Mouse (Mus musculus): ENCODE measurements around the gene Dip2c. TPM values are rescaled to one million over a fixed set of nuclear protein-coding genes. Genes with fewer than 3 reads are reported as not detected.

Gene Dip2c
- total RNA-seq, 1 experiment = 10.6 TPM

DNA sequence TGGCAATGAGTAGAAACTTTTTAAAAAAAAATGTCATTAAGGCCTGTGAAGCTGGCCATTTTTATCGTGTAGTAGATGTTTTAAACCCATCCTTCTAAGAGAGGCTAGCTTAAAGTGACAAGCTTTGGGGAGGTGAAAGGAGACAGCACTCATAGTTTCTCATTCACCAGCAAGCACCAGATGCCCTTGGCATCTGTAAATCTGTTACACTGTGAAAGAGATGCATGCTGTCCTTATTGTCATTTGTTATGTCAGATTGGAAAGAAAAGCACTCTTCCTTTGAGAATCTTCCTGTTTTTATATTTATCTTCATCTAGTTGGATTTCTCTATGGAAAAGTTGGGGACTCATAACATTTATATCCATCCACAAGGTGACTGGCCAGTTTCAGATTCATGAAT is 119.0 kb downstream of the Dip2c start:
- Histone ChIP-seq H3K4me1 (ENCODE audit: control insufficient read depth in 2 of 2, insufficient read depth in 2 of 2, low read length in 2 of 2, poor library complexity in 1 of 2) (peaks cover 0 to 2% of the 10 kb centered on the region in 2 experiments; a peak in 1 of 4 replicates), H3K9ac (ENCODE audit: insufficient read depth, low read depth, low read length, poor library complexity, severe bottlenecking) (no peak overlapping the region), H3K36me3 (ENCODE audit: control insufficient read depth, insufficient read depth, low read length, poor library complexity, severe bottlenecking) (no peaks in the 10 kb centered on the region), H3K9me3 (ENCODE audit: control insufficient read depth, insufficient read depth, low read depth, low read length) (no peaks in the 10 kb centered on the region), H3K27ac (ENCODE audit: insufficient read depth, low read depth, low read length, poor library complexity, severe bottlenecking) (no peak overlapping the region), H3K4me3 (ENCODE audit: insufficient read depth in 1 of 2, low read depth in 1 of 2, low read length in 2 of 2, poor library complexity in 1 of 2, severe bottlenecking in 1 of 2) (no peak overlapping the region)
- DNase-seq (ENCODE audit: low read depth, low spot score) = no peak
- in situ Hi-C loops (cut with MboI; ENCODE audit: low sequenced_read_pairs in 2 of 2, unreplicated experiment in 2 of 2) = no loop called here
- no peak for TF ChIP-seq ZNF384 (IDR thresholded peaks at IDR 0.05; ENCODE audit: low read depth, low read length)
- TF ChIP-seq CHD2 (IDR thresholded peaks at IDR 0.05; ENCODE audit: low read depth, low read length) = no peak
- TF ChIP-seq ZC3H11A (IDR thresholded peaks at IDR 0.05; ENCODE audit: borderline replicate concordance, low read depth, low read length) = no peak
- TF ChIP-seq HCFC1 (IDR thresholded peaks at IDR 0.05; ENCODE audit: borderline replicate concordance, insufficient read depth, low read length) = no peak
- no peak for TF ChIP-seq MAFK (IDR thresholded peaks at IDR 0.05; ENCODE audit: insufficient read depth, low read depth, low read length)

DNA sequence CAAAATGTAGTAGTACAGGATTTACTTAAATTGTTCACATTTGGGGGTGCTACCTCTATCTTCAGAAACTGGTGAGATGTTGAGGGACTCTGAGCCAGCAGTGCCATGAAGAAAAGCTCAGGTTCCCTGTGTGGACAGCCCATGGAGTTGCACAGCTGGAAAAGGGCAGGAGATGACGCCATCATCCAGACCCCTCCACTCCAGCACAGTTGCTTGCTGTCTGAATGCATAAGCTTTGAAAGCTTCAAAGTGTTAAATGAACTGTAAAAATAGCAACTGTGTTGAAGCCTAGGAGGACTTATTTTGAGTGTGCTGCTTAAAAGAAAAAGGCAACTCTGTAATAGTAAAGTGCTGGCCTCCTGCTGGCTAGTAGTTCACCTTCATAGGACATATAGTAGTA is 122.5 kb downstream of the Dip2c start:
- no peak overlapping the region for H3K9ac ChIP-seq (ENCODE audit: insufficient read depth, low read depth, low read length, poor library complexity, severe bottlenecking)
- H3K4me3 ChIP-seq (ENCODE audit: insufficient read depth in 1 of 2, low read depth in 1 of 2, low read length in 2 of 2, poor library complexity in 1 of 2, severe bottlenecking in 1 of 2) = no peak overlapping the region
- no peaks in the 10 kb centered on the region for H3K9me3 ChIP-seq (ENCODE audit: control insufficient read depth, insufficient read depth, low read depth, low read length)
- in situ Hi-C loops (cut with MboI; ENCODE audit: low sequenced_read_pairs in 2 of 2, unreplicated experiment in 2 of 2) = no loop called here
- DNase-seq (ENCODE audit: low read depth, low spot score) = no peak
- no peaks in the 10 kb centered on the region for H3K4me1 ChIP-seq (ENCODE audit: control insufficient read depth in 2 of 2, insufficient read depth in 2 of 2, low read length in 2 of 2, poor library complexity in 1 of 2)
- TF ChIP-seq HCFC1 (IDR thresholded peaks at IDR 0.05; ENCODE audit: borderline replicate concordance, insufficient read depth, low read length) (no peak), MAFK (IDR thresholded peaks at IDR 0.05; ENCODE audit: insufficient read depth, low read depth, low read length) (no peak), CHD2 (IDR thresholded peaks at IDR 0.05; ENCODE audit: low read depth, low read length) (no peak), ZC3H11A (IDR thresholded peaks at IDR 0.05; ENCODE audit: borderline replicate concordance, low read depth, low read length) (no peak), ZNF384 (IDR thresholded peaks at IDR 0.05; ENCODE audit: low read depth, low read length) (no peak)
- H3K36me3 ChIP-seq (ENCODE audit: control insufficient read depth, insufficient read depth, low read length, poor library complexity, severe bottlenecking) = no peaks in the 10 kb centered on the region
- H3K27ac ChIP-seq (ENCODE audit: insufficient read depth, low read depth, low read length, poor library complexity, severe bottlenecking) = no peak overlapping the region

DNA sequence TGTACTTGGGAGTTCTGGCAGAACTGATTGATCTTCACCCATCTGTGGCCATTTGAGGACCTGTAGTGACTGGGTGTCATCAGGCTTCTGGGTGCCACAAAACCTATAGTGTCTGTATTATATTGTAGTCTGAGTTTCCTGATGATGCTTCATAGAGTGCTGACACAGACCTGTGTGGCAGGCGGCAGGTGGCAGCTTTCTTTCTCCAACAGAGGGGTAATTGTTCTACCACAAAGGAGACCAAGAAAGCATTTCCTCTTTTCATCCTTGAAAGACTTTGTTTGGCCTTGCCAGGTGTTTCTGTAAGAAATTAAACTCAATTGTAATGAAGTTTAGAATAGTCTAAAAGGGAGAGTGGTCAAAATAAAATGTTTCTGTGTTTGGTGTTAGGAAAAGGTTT is 129.1 kb downstream of the Dip2c start:
- H3K9me3 ChIP-seq (ENCODE audit: control insufficient read depth, insufficient read depth, low read depth, low read length) = no peaks in the 10 kb centered on the region
- in situ Hi-C loops (cut with MboI; ENCODE audit: low sequenced_read_pairs in 2 of 2, unreplicated experiment in 2 of 2) = no loop called here
- TF ChIP-seq ZC3H11A (IDR thresholded peaks at IDR 0.05; ENCODE audit: borderline replicate concordance, low read depth, low read length) (no peak), MAFK (IDR thresholded peaks at IDR 0.05; ENCODE audit: insufficient read depth, low read depth, low read length) (no peak), CHD2 (IDR thresholded peaks at IDR 0.05; ENCODE audit: low read depth, low read length) (no peak), HCFC1 (IDR thresholded peaks at IDR 0.05; ENCODE audit: borderline replicate concordance, insufficient read depth, low read length) (no peak), ZNF384 (IDR thresholded peaks at IDR 0.05; ENCODE audit: low read depth, low read length) (no peak)
- no peak for DNase-seq (ENCODE audit: low read depth, low spot score)
- H3K4me1 ChIP-seq (ENCODE audit: control insufficient read depth in 2 of 2, insufficient read depth in 2 of 2, low read length in 2 of 2, poor library complexity in 1 of 2) = no peaks in the 10 kb centered on the region; a peak in 1 of 4 replicates
- H3K27ac ChIP-seq (ENCODE audit: insufficient read depth, low read depth, low read length, poor library complexity, severe bottlenecking) = no peak overlapping the region
- H3K9ac ChIP-seq (ENCODE audit: insufficient read depth, low read depth, low read length, poor library complexity, severe bottlenecking) = no peak overlapping the region
- no peak overlapping the region for H3K4me3 ChIP-seq (ENCODE audit: insufficient read depth in 1 of 2, low read depth in 1 of 2, low read length in 2 of 2, poor library complexity in 1 of 2, severe bottlenecking in 1 of 2)
- H3K36me3 ChIP-seq (ENCODE audit: control insufficient read depth, insufficient read depth, low read length, poor library complexity, severe bottlenecking) = no peaks in the 10 kb centered on the region

DNA sequence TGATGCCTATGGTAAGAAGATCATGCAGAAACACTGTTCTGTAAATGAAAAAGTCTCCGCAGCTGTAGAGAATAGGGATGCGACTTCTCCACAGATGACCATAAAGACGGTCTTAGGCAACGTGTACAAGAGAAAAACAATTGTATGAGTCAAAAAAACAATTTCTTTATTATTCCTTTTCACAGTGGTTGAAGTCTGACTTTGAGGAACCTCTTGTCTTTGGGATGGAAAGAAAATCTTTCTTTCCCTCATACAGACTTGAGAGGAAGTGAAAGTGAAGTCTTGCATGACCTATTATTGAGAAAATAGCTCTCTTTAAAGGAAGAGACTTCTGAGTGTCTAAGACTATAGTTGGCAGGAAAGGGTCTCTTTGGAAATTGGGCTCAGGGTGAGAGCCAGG is 132.7 kb downstream of the Dip2c start:
- Histone ChIP-seq H3K4me3 (ENCODE audit: insufficient read depth in 1 of 2, low read depth in 1 of 2, low read length in 2 of 2, poor library complexity in 1 of 2, severe bottlenecking in 1 of 2) (no peak overlapping the region), H3K36me3 (ENCODE audit: control insufficient read depth, insufficient read depth, low read length, poor library complexity, severe bottlenecking) (no peaks in the 10 kb centered on the region), H3K9ac (ENCODE audit: insufficient read depth, low read depth, low read length, poor library complexity, severe bottlenecking) (no peak overlapping the region), H3K27ac (ENCODE audit: insufficient read depth, low read depth, low read length, poor library complexity, severe bottlenecking) (no peak overlapping the region), H3K4me1 (ENCODE audit: control insufficient read depth in 2 of 2, insufficient read depth in 2 of 2, low read length in 2 of 2, poor library complexity in 1 of 2) (no peaks in the 10 kb centered on the region; a peak in 1 of 4 replicates), H3K9me3 (ENCODE audit: control insufficient read depth, insufficient read depth, low read depth, low read length) (no peaks in the 10 kb centered on the region)
- TF ChIP-seq ZNF384 (IDR thresholded peaks at IDR 0.05; ENCODE audit: low read depth, low read length) (no peak), CHD2 (IDR thresholded peaks at IDR 0.05; ENCODE audit: low read depth, low read length) (no peak), HCFC1 (IDR thresholded peaks at IDR 0.05; ENCODE audit: borderline replicate concordance, insufficient read depth, low read length) (no peak), MAFK (IDR thresholded peaks at IDR 0.05; ENCODE audit: insufficient read depth, low read depth, low read length) (no peak), ZC3H11A (IDR thresholded peaks at IDR 0.05; ENCODE audit: borderline replicate concordance, low read depth, low read length) (no peak)
- no peak for DNase-seq (ENCODE audit: low read depth, low spot score)
- in situ Hi-C loops (cut with MboI; ENCODE audit: low sequenced_read_pairs in 2 of 2, unreplicated experiment in 2 of 2) = no loop called here

DNA sequence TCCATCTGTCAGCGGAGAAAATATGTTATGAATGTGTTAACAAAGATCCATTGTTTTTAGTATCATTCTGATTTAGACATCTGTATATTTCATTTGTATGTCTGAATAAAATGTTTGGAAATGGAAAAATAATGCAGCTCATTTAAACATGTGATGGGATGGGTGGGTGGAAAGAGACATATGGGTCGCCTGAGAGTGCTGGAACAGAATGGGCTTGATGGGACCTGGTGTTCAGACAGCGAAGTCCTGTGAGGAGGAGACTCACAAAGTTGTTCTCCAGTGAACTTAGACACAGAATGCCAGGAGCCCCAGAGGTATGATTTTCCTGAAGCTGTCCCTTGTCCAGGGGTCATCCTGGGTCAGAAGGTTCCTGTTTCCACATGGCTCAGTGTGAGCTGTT is 142.1 kb downstream of the Dip2c start:
- Histone ChIP-seq H3K9ac (ENCODE audit: insufficient read depth, low read depth, low read length, poor library complexity, severe bottlenecking) (no peak overlapping the region), H3K4me1 (ENCODE audit: control insufficient read depth in 2 of 2, insufficient read depth in 2 of 2, low read length in 2 of 2, poor library complexity in 1 of 2) (peaks cover 0 to 5% of the 10 kb centered on the region in 2 experiments; a peak in 1 of 4 replicates), H3K27ac (ENCODE audit: insufficient read depth, low read depth, low read length, poor library complexity, severe bottlenecking) (no peak overlapping the region), H3K36me3 (ENCODE audit: control insufficient read depth, insufficient read depth, low read length, poor library complexity, severe bottlenecking) (no peaks in the 10 kb centered on the region), H3K4me3 (ENCODE audit: insufficient read depth in 1 of 2, low read depth in 1 of 2, low read length in 2 of 2, poor library complexity in 1 of 2, severe bottlenecking in 1 of 2) (no peak overlapping the region), H3K9me3 (ENCODE audit: control insufficient read depth, insufficient read depth, low read depth, low read length) (no peaks in the 10 kb centered on the region)
- DNase-seq (ENCODE audit: low read depth, low spot score) = no peak
- in situ Hi-C loops (cut with MboI; ENCODE audit: low sequenced_read_pairs in 2 of 2, unreplicated experiment in 2 of 2) = no loop called here
- TF ChIP-seq HCFC1 (IDR thresholded peaks at IDR 0.05; ENCODE audit: borderline replicate concordance, insufficient read depth, low read length) = no peak
- no peak for TF ChIP-seq CHD2 (IDR thresholded peaks at IDR 0.05; ENCODE audit: low read depth, low read length)
- TF ChIP-seq ZC3H11A (IDR thresholded peaks at IDR 0.05; ENCODE audit: borderline replicate concordance, low read depth, low read length) = no peak
- TF ChIP-seq MAFK (IDR thresholded peaks at IDR 0.05; ENCODE audit: insufficient read depth, low read depth, low read length) = no peak
- no peak for TF ChIP-seq ZNF384 (IDR thresholded peaks at IDR 0.05; ENCODE audit: low read depth, low read length)

All from ES-E14 (cell line).